Mouse (Mus musculus): ENCODE data around the gene Igf2bp1.

DNA sequence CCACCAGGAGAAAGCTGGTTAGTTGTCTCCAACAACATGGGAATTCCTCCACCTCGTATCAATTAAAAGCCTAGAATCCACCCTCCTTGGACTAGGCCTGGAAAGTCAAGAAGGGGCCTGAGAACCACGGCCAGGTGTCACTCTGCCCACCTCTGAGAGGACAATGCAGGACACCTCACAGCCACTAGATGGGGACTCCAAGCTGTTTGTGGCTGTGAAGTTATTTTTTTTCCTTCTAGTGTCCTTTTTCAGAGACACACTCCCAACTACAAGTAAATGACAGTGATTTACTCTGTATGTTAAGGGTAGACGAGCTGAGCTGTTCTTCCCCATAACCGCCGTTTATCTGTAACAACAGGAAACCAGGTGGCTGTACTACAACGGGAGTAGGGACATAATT is 32.6 kb downstream of the Igf2bp1 start:
- TF ChIP-seq CTCF (IDR thresholded peaks at IDR 0.05; ENCODE audit: insufficient read depth, low read depth, low read length) (no peak), POLR2A (IDR thresholded peaks at IDR 0.05; ENCODE audit: insufficient read depth, low read depth, low read length) (no peak)
